Mouse (Mus musculus) urinary bladder, adult 18-20 months (tissue): Measurements from ENCODE around the gene Kctd17.

Experiments used
- DNase-seq, 2 experiments: peaks; one replicate each; pipeline ENCODE4 v3.0.0; 2022; ENCODE audit warnings: low spot score in 2 of 2, mixed read lengths in 2 of 2

Gene Kctd17

GRCm38 (mm10) chr15:78447746-78448535, 19.6 kb downstream of the Kctd17 start:
- DNase-seq: peak; percentile 89 to 97

GRCm38 (mm10) chr15:78449131-78449530, 20.8 kb downstream of the Kctd17 start:
- DNase-seq: no peak

GRCm38 (mm10) chr15:78449694-78450418, 21.5 kb downstream of the Kctd17 start:
- peak in 1 of 2 experiments; percentile 39 for DNase-seq

- DNase-seq: no peak
Observed at GRCm38 (mm10) chr15:78450419-78450768, 22.0 kb downstream of the Kctd17 start.

GRCm38 (mm10) chr15:78451201-78451600, 22.8 kb downstream of the Kctd17 start:
- no peak for DNase-seq

- DNase-seq: no peak
Observed at GRCm38 (mm10) chr15:78452929-78453328, 24.6 kb downstream of the Kctd17 start.

GRCm38 (mm10) chr15:78455168-78455567, 26.8 kb downstream of the Kctd17 start:
- no peak for DNase-seq

- no peak for DNase-seq
Observed at GRCm38 (mm10) chr15:78456051-78456450, 27.7 kb downstream of the Kctd17 start.

GRCm38 (mm10) chr15:78457193-78457592, 28.8 kb downstream of the Kctd17 start:
- DNase-seq: no peak

GRCm38 (mm10) chr15:78462981-78463380, 34.6 kb downstream of the Kctd17 start:
- no peak for DNase-seq

- DNase-seq: no peak
Observed at GRCm38 (mm10) chr15:78466809-78467208, 38.4 kb downstream of the Kctd17 start.

GRCm38 (mm10) chr15:78467570-78467969, 39.2 kb downstream of the Kctd17 start:
- DNase-seq: no peak

GRCm38 (mm10) chr15:78468379-78468937, 40.1 kb downstream of the Kctd17 start, which contains the start of gene Tmprss6:
Gene Tmprss6, minus strand, starts transcription at chr15:78468634.
- no peak for DNase-seq

GRCm38 (mm10) chr15:78470495-78471276, 42.3 kb downstream of the Kctd17 start:
- no peak for DNase-seq

- no peak for DNase-seq
Observed at GRCm38 (mm10) chr15:78471902-78472301, 43.5 kb downstream of the Kctd17 start.

GRCm38 (mm10) chr15:78473442-78473841, 45.1 kb downstream of the Kctd17 start:
- no peak for DNase-seq

GRCm38 (mm10) chr15:78475604-78476031, 47.3 kb downstream of the Kctd17 start:
- no peak for DNase-seq

- DNase-seq: no peak
Observed at GRCm38 (mm10) chr15:78476878-78477277, 48.5 kb downstream of the Kctd17 start.

GRCm38 (mm10) chr15:78478073-78478472, 49.7 kb downstream of the Kctd17 start:
- no peak for DNase-seq

- peak in 1 of 2 experiments; percentile 15 for DNase-seq
Observed at GRCm38 (mm10) chr15:78479470-78479869, 51.1 kb downstream of the Kctd17 start.

- DNase-seq: no peak
Observed at GRCm38 (mm10) chr15:78480111-78480510, 51.7 kb downstream of the Kctd17 start.

- peak; percentile 25 to 26 for DNase-seq
Observed at GRCm38 (mm10) chr15:78480991-78481390, 52.6 kb downstream of the Kctd17 start.
